Mouse (Mus musculus): ENCODE measurements around the gene Gm42372. TPM values are rescaled to one million over a fixed set of nuclear protein-coding genes. Genes with fewer than 3 reads are reported as not detected.

Gene Gm42372
- polyA plus RNA-seq, 1 experiment from 2014 or later: 0.17 TPM

- Histone ChIP-seq H3K4me3 (no peak overlapping the region), H3K4me2 (no peak overlapping the region), H3K4me1 (peaks cover 15% of the 10 kb centered on the region), H3K36me3 (no peaks in the 10 kb centered on the region), H3K27ac (no peak overlapping the region), H3K27me3 (no peaks in the 10 kb centered on the region), H3K9me3 (no peaks in the 10 kb centered on the region), H3K9ac (no peak overlapping the region)
- no peak for ATAC-seq (ENCODE audit: borderline replicate concordance, extremely low read depth, low FRiP score, low TSS enrichment)
- 58% methylated on average over 3 of the region's 3 CpGs for WGBS
Observed at GRCm38 (mm10) chr7:16971160-16971559, 11.7 kb upstream of the Gm42372 start.

- H3K4me1 ChIP-seq: peaks cover 17% of the 10 kb centered on the region
- H3K9me3 ChIP-seq: no peaks in the 10 kb centered on the region
- H3K4me3 ChIP-seq: no peak overlapping the region
- H3K9ac ChIP-seq: no peak overlapping the region
- H3K27ac ChIP-seq: peak overlapping the region; percentile 64
- WGBS: 30% methylated on average over 6 of the region's 6 CpGs
- peak; percentile 89 for ATAC-seq (ENCODE audit: borderline replicate concordance, extremely low read depth, low FRiP score, low TSS enrichment)
- no peaks in the 10 kb centered on the region for H3K36me3 ChIP-seq
- no peaks in the 10 kb centered on the region for H3K27me3 ChIP-seq
- H3K4me2 ChIP-seq: no peak overlapping the region
Observed at GRCm38 (mm10) chr7:16974018-16974417, 8.9 kb upstream of the Gm42372 start.

GRCm38 (mm10) chr7:16976298-16976697, 6.6 kb upstream of the Gm42372 start:
- H3K36me3 ChIP-seq: no peaks in the 10 kb centered on the region
- ATAC-seq (ENCODE audit: borderline replicate concordance, extremely low read depth, low FRiP score, low TSS enrichment): no peak
- H3K9me3 ChIP-seq: no peaks in the 10 kb centered on the region
- H3K9ac ChIP-seq: no peak overlapping the region
- peaks cover 27% of the 10 kb centered on the region for H3K4me1 ChIP-seq
- WGBS: 42% methylated on average over 8 of the region's 8 CpGs
- no peaks in the 10 kb centered on the region for H3K27me3 ChIP-seq
- H3K4me3 ChIP-seq: no peak overlapping the region
- no peak overlapping the region for H3K4me2 ChIP-seq
- no peak overlapping the region for H3K27ac ChIP-seq

GRCm38 (mm10) chr7:16978173-16978572, 4.7 kb upstream of the Gm42372 start:
- peaks cover 31% of the 10 kb centered on the region for H3K4me1 ChIP-seq
- H3K4me3 ChIP-seq: no peak overlapping the region
- no peaks in the 10 kb centered on the region for H3K27me3 ChIP-seq
- no peak overlapping the region for H3K9ac ChIP-seq
- 78% methylated on average over 6 of the region's 6 CpGs for WGBS
- no peak overlapping the region for H3K4me2 ChIP-seq
- no peaks in the 10 kb centered on the region for H3K9me3 ChIP-seq
- no peak overlapping the region for H3K27ac ChIP-seq
- no peaks in the 10 kb centered on the region for H3K36me3 ChIP-seq
- no peak for ATAC-seq (ENCODE audit: borderline replicate concordance, extremely low read depth, low FRiP score, low TSS enrichment)

- no peak overlapping the region for H3K4me2 ChIP-seq
- no peak overlapping the region for H3K4me3 ChIP-seq
- H3K9me3 ChIP-seq: no peaks in the 10 kb centered on the region
- H3K4me1 ChIP-seq: peaks cover 31% of the 10 kb centered on the region
- WGBS: 91% methylated on average over 3 of the region's 3 CpGs
- no peak overlapping the region for H3K27ac ChIP-seq
- no peak for ATAC-seq (ENCODE audit: borderline replicate concordance, extremely low read depth, low FRiP score, low TSS enrichment)
- no peaks in the 10 kb centered on the region for H3K27me3 ChIP-seq
- no peak overlapping the region for H3K9ac ChIP-seq
- H3K36me3 ChIP-seq: no peaks in the 10 kb centered on the region
Observed at GRCm38 (mm10) chr7:16978593-16978992, 4.3 kb upstream of the Gm42372 start.

- Histone ChIP-seq H3K9me3 (no peaks in the 10 kb centered on the region), H3K4me1 (peaks cover 18% of the 10 kb centered on the region), H3K36me3 (no peaks in the 10 kb centered on the region), H3K4me3 (peak overlapping the region; percentile 23), H3K9ac (peak overlapping the region; percentile 14; the same call in 1 of the 2 replicates), H3K27ac (peak overlapping the region; percentile 78), H3K27me3 (no peaks in the 10 kb centered on the region), H3K4me2 (peak overlapping the region; percentile 51)
- WGBS: 0% methylated on average over 12 of the region's 12 CpGs
- peak; percentile 81 for ATAC-seq (ENCODE audit: borderline replicate concordance, extremely low read depth, low FRiP score, low TSS enrichment)
Observed at GRCm38 (mm10) chr7:16980348-16980747, 2.5 kb upstream of the Gm42372 start.

GRCm38 (mm10) chr7:16987541-16988149, 4.8 kb downstream of the Gm42372 start:
- Histone ChIP-seq H3K4me1 (peaks cover 40% of the 10 kb centered on the region), H3K27me3 (no peaks in the 10 kb centered on the region), H3K36me3 (no peaks in the 10 kb centered on the region), H3K27ac (no peak overlapping the region), H3K4me3 (no peak overlapping the region), H3K9me3 (no peaks in the 10 kb centered on the region), H3K4me2 (no peak overlapping the region), H3K9ac (no peak overlapping the region)
- ATAC-seq (ENCODE audit: borderline replicate concordance, extremely low read depth, low FRiP score, low TSS enrichment): no peak
- WGBS: 35% methylated on average over 7 of the region's 7 CpGs

GRCm38 (mm10) chr7:16988405-16988804, 5.5 kb downstream of the Gm42372 start:
- ATAC-seq (ENCODE audit: borderline replicate concordance, extremely low read depth, low FRiP score, low TSS enrichment): no peak; the same call in 1 of the 2 replicates
- H3K4me1 ChIP-seq: peaks cover 39% of the 10 kb centered on the region

GRCm38 (mm10) chr7:16990006-16990744, 7.3 kb downstream of the Gm42372 start:
- ATAC-seq (ENCODE audit: borderline replicate concordance, extremely low read depth, low FRiP score, low TSS enrichment): no peak

More at GRCm38 (mm10) chr7:16988405-16988804, 5.5 kb downstream of the Gm42372 start:
- Histone ChIP-seq H3K9ac (no peak overlapping the region), H3K9me3 (no peaks in the 10 kb centered on the region), H3K27me3 (no peaks in the 10 kb centered on the region), H3K4me2 (no peak overlapping the region), H3K36me3 (no peaks in the 10 kb centered on the region), H3K4me3 (no peak overlapping the region), H3K27ac (no peak overlapping the region)
- WGBS: 35% methylated on average over 3 of the region's 3 CpGs

GRCm38 (mm10) chr7:16991681-16992450, 9.0 kb downstream of the Gm42372 start:
- Histone ChIP-seq H3K27ac (peak overlapping the region; percentile 92), H3K4me2 (peak overlapping the region; percentile 36), H3K9ac (peak overlapping the region; percentile 27; the same call in 1 of the 2 replicates), H3K4me3 (no peak overlapping the region), H3K27me3 (no peaks in the 10 kb centered on the region), H3K4me1 (peaks cover 62% of the 10 kb centered on the region), H3K36me3 (peaks cover 9% of the 10 kb centered on the region; the same call in 1 of the 2 replicates), H3K9me3 (no peaks in the 10 kb centered on the region)
- peak; percentile 55 for ATAC-seq (ENCODE audit: borderline replicate concordance, extremely low read depth, low FRiP score, low TSS enrichment)
- WGBS: 33% methylated on average over 18 of the region's 18 CpGs

More at GRCm38 (mm10) chr7:16990006-16990744, 7.3 kb downstream of the Gm42372 start:
- H3K27me3 ChIP-seq: no peaks in the 10 kb centered on the region
- no peak overlapping the region for H3K4me2 ChIP-seq
- 27% methylated on average over 15 of the region's 15 CpGs for WGBS
- H3K9ac ChIP-seq: no peak overlapping the region
- no peaks in the 10 kb centered on the region for H3K9me3 ChIP-seq
- H3K27ac ChIP-seq: peak overlapping the region; percentile 92
- H3K4me3 ChIP-seq: no peak overlapping the region
- no peaks in the 10 kb centered on the region for H3K36me3 ChIP-seq
- H3K4me1 ChIP-seq: peaks cover 45% of the 10 kb centered on the region

- no peaks in the 10 kb centered on the region for H3K9me3 ChIP-seq
- peak within 1 kb of the TSS; percentile 72 for H3K4me3 ChIP-seq
- peak within 1 kb of the TSS; percentile 82; the same call in 1 of the 2 replicates for H3K9ac ChIP-seq
- H3K27me3 ChIP-seq: no peaks in the 10 kb centered on the region
- ATAC-seq (ENCODE audit: borderline replicate concordance, extremely low read depth, low FRiP score, low TSS enrichment): no peak
- H3K27ac ChIP-seq: peak within 1 kb of the TSS; percentile 92
- whole genome bisulfite sequencing: 86% methylated on average over 5 of the region's 5 CpGs
- peaks cover 65% of the 10 kb centered on the region for H3K4me1 ChIP-seq
- H3K4me2 ChIP-seq: peak within 1 kb of the TSS; percentile 78
- H3K36me3 ChIP-seq: peaks cover 13% of the 10 kb centered on the region
Observed at GRCm38 (mm10) chr7:16992451-16992807, 9.5 kb downstream of the Gm42372 start, which contains the start of gene Ccdc8. Gene Ccdc8 (plus strand): TSS chr7:16992708.

Data from lung, embryonic 15.5 days (tissue).